Mouse (Mus musculus) lung, embryonic 16.5 days (tissue): Measurements from ENCODE around the gene Hacd2. TPM values are rescaled to one million over a fixed set of nuclear protein-coding genes. Genes with fewer than 3 reads are reported as not detected.

Experiments
- ATAC-seq: fragments of 200-750 bp; cut with Nextera tagmentation; 2 replicates; pipeline ENCODE4 v1.8.0; 2017; ENCODE audit warnings: low read depth, mild to moderate bottlenecking, moderate library complexity
- H3K27ac ChIP-seq: fragments of 300-500 bp; sonication (generic); 2 replicates; pipeline ENCODE4 v1.5.1; 2014; ENCODE audit warnings: mild to moderate bottlenecking, control low read depth, low read length
- H3K27me3 ChIP-seq: fragments of 300-500 bp; sonication (generic); 2 replicates; pipeline ENCODE4 v1.6.1; 2014; ENCODE audit warnings: low read depth, low read length, mixed read lengths; ENCODE audit not compliant: control insufficient read depth, insufficient read depth
- H3K36me3 ChIP-seq: fragments of 300-500 bp; sonication (generic); 2 replicates; pipeline ENCODE4 v1.6.1; 2014; ENCODE audit warnings: low read length; ENCODE audit not compliant: control insufficient read depth, insufficient read depth
- H3K4me1 ChIP-seq: fragments of 300-500 bp; sonication (generic); replicated peaks from 2 replicates; pipeline ENCODE4 v1.6.1; 2014; ENCODE audit warnings: low read length, mixed read lengths; ENCODE audit not compliant: control insufficient read depth, insufficient read depth
- H3K4me2 ChIP-seq: fragments of 300-500 bp; sonication (generic); 2 replicates; pipeline ENCODE4 v1.6.1; 2014; ENCODE audit warnings: low read depth, low read length, control low read depth
- H3K4me3 ChIP-seq: fragments of 300-500 bp; sonication (generic); 2 replicates; pipeline ENCODE4 v1.5.1; 2014; ENCODE audit warnings: mild to moderate bottlenecking, low read length, control low read depth
- H3K9ac ChIP-seq: fragments of 300-500 bp; sonication (generic); 2 replicates; pipeline ENCODE4 v1.6.1; 2014; ENCODE audit warnings: low read length, control low read depth
- H3K9me3 ChIP-seq: fragments of 300-500 bp; sonication (generic); 2 replicates; pipeline ENCODE4 v1.6.1; 2016; ENCODE audit warnings: low read length; ENCODE audit not compliant: control insufficient read depth
- WGBS: fragments of 180-500 bp; shearing (Covaris S2); extraction: QIAGEN DNeasy Blood & Tissue Kit; methylation state at CpG from one replicate; pipeline ENCODE4 v1.1.7; 2014; 5-methylcytosine and 5-hydroxymethylcytosine counted together
- polyA plus RNA-seq: library from polyadenylated mRNA; unstranded; fragments of >200 nt; fragmentation: Nextera tagmentation; extraction: Ambion mirVana; gene quantifications from 2 replicates; pipeline ENCODE4 v1.2.1, GENCODE M21; 2015

Gene Hacd2
- polyA plus RNA-seq, result 78.2 and 92.9 TPM in 2 replicates

- peak within 1 kb of the TSS; percentile 92 for H3K9ac ChIP-seq
- WGBS, result under 1% methylated on average over 76 of the region's 97 CpGs
- peak; percentile 100 for ATAC-seq
Observed at GRCm38 (mm10) chr16:35022242-35023137, at the start of gene Hacd2. TSS of gene Hacd2 (plus strand) at chr16:35022428.

GRCm38 (mm10) chr16:34972471-34972870 is 49.8 kb upstream of the Hacd2 start:
- H3K27ac ChIP-seq, result no peak overlapping the region
- H3K4me2 ChIP-seq, result no peak overlapping the region
- no peak overlapping the region for H3K4me3 ChIP-seq
- H3K27me3 ChIP-seq, result no peaks in the 10 kb centered on the region
- ATAC-seq, result no peak
- H3K9me3 ChIP-seq, result no peaks in the 10 kb centered on the region
- H3K9ac ChIP-seq, result no peak overlapping the region
- H3K36me3 ChIP-seq, result peaks cover 33% of the 10 kb centered on the region
- no peaks in the 10 kb centered on the region for H3K4me1 ChIP-seq
- WGBS, result 74% methylated on average over 12 of the region's 12 CpGs

More at GRCm38 (mm10) chr16:35022242-35023137, at the start of gene Hacd2:
- Histone ChIP-seq H3K4me3 (peak within 1 kb of the TSS; percentile 95), H3K36me3 (no peaks in the 10 kb centered on the region), H3K27me3 (peaks cover 12% of the 10 kb centered on the region), H3K4me1 (peaks cover 2% of the 10 kb centered on the region; the same call in 1 of the 2 replicates), H3K9me3 (no peaks in the 10 kb centered on the region), H3K27ac (peak within 1 kb of the TSS; percentile 84), H3K4me2 (peak within 1 kb of the TSS; percentile 81)

GRCm38 (mm10) chr16:34975544-34975943 is 46.7 kb upstream of the Hacd2 start:
- WGBS, result 40% methylated on average over 2 of the region's 2 CpGs
- ATAC-seq, result peak; percentile 53; the same call in 1 of the 2 replicates
- Histone ChIP-seq H3K4me2 (no peak overlapping the region), H3K27ac (no peak overlapping the region), H3K36me3 (peaks cover 41% of the 10 kb centered on the region), H3K4me1 (no peaks in the 10 kb centered on the region), H3K4me3 (no peak overlapping the region), H3K9ac (no peak overlapping the region), H3K27me3 (no peaks in the 10 kb centered on the region), H3K9me3 (no peaks in the 10 kb centered on the region)

DNA sequence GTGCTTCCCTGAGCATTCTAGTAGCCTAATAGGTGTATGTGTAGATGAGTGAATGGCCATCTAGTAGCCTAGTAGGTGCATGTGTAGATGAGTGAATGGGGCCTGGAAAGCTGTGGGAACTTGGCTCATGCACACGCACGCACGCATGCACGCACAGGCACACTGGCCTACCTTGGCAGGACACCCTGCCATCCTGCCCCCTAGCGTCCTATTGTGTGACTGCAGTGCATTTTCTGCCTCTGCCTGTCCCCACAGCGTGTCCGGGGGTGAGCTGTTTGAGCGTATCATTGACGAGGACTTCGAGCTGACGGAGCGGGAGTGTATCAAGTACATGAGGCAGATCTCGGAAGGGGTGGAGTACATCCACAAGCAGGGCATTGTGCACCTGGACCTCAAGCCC is 45.6 kb upstream of the Hacd2 start:
- no peak for ATAC-seq
- 72% methylated on average over 13 of the region's 13 CpGs for WGBS
- no peak overlapping the region for H3K4me2 ChIP-seq
- H3K27me3 ChIP-seq, result no peaks in the 10 kb centered on the region
- no peak overlapping the region for H3K27ac ChIP-seq
- H3K36me3 ChIP-seq, result peaks cover 34% of the 10 kb centered on the region
- H3K4me3 ChIP-seq, result no peak overlapping the region
- no peaks in the 10 kb centered on the region for H3K4me1 ChIP-seq
- H3K9ac ChIP-seq, result no peak overlapping the region
- H3K9me3 ChIP-seq, result no peaks in the 10 kb centered on the region

GRCm38 (mm10) chr16:34978018-34978417 is 44.2 kb upstream of the Hacd2 start:
- 82% methylated on average over 7 of the region's 7 CpGs for WGBS
- Histone ChIP-seq H3K9me3 (no peaks in the 10 kb centered on the region), H3K27ac (no peak overlapping the region), H3K4me1 (no peaks in the 10 kb centered on the region; the same call in 1 of the 2 replicates), H3K4me3 (no peak overlapping the region), H3K36me3 (peaks cover 34% of the 10 kb centered on the region), H3K4me2 (no peak overlapping the region), H3K27me3 (no peaks in the 10 kb centered on the region), H3K9ac (no peak overlapping the region)
- no peak for ATAC-seq

- no peak for ATAC-seq
- Histone ChIP-seq H3K9me3 (no peaks in the 10 kb centered on the region), H3K4me1 (no peaks in the 10 kb centered on the region; the same call in 1 of the 2 replicates), H3K27me3 (no peaks in the 10 kb centered on the region), H3K4me2 (no peak overlapping the region), H3K9ac (no peak overlapping the region), H3K27ac (no peak overlapping the region; the same call in 1 of the 2 replicates), H3K36me3 (peaks cover 26% of the 10 kb centered on the region), H3K4me3 (no peak overlapping the region)
- 75% methylated on average over 7 of the region's 7 CpGs for WGBS
Observed at GRCm38 (mm10) chr16:34981009-34981408, 41.2 kb upstream of the Hacd2 start.

DNA sequence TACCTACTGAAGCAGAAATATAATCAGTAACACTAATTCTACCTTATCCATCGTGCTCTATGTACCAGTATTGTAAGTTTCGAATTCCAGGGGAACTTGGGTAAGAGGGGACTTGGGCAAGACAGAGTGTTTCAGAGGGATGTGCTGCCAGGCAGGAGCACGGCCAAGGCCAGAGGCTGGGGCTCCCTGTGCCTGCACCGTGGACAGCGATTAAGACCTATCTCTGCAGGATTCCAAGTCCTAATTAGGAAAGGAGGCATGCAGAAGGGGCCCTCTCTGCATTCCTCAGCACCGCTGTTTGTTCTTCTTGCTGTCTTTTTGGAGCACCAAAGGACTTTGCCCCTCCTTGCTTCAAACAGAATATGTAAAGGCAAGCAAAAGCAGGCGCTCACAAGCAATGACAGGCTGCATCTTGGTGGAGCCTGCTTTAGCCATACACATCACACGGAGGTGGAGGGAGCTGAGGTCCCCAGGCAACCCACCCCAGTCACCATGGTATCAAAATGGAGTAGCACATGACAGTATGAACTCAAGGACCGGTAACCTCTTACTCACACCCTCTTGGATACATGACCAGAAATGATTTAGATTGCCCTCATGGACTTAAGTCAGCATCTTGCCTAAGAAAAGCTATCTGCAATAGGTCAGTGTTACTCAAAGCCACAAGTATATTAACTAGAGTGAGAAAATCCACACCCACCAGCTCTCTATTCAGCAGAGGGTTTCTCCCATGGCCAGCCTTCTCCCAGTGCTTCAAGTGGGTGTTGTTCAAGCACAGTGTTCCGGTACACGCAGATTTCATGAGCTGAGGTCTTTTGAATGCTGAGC is 37.8 kb upstream of the Hacd2 start:
- ATAC-seq, result no peak
- peaks cover 18% of the 10 kb centered on the region for H3K36me3 ChIP-seq
- no peaks in the 10 kb centered on the region; the same call in 1 of the 2 replicates for H3K4me1 ChIP-seq
- H3K27me3 ChIP-seq, result no peaks in the 10 kb centered on the region
- no peak overlapping the region for H3K9ac ChIP-seq
- no peak overlapping the region for H3K4me2 ChIP-seq
- no peak overlapping the region for H3K4me3 ChIP-seq
- no peak overlapping the region for H3K27ac ChIP-seq
- no peaks in the 10 kb centered on the region for H3K9me3 ChIP-seq
- WGBS, result 38% methylated on average over 11 of the region's 11 CpGs

DNA sequence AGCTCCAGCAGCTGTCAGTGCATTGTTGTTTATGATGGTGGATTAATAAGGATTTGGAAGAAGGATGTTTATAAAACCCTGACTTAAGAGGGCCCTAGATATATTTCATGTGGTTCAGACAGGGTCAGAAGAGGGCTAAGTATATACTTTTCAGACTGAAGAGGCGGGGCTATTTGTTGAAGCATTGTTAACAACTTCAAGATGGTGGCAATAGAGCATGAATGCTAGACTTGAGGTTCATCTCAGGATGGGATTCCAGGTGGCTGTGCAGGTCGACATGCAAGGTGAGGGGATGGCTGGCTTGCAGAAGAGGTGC is 37.2 kb upstream of the Hacd2 start:
- Histone ChIP-seq H3K9me3 (no peaks in the 10 kb centered on the region), H3K36me3 (peaks cover 14% of the 10 kb centered on the region), H3K4me1 (no peaks in the 10 kb centered on the region; the same call in 1 of the 2 replicates), H3K4me3 (no peak overlapping the region), H3K4me2 (no peak overlapping the region), H3K27ac (no peak overlapping the region), H3K9ac (no peak overlapping the region), H3K27me3 (no peaks in the 10 kb centered on the region)
- WGBS, result 58% methylated on average over 2 of the region's 2 CpGs
- ATAC-seq, result no peak

- Histone ChIP-seq H3K27me3 (no peaks in the 10 kb centered on the region), H3K27ac (no peak overlapping the region), H3K4me2 (no peak overlapping the region), H3K4me3 (no peak overlapping the region), H3K4me1 (no peaks in the 10 kb centered on the region; the same call in 1 of the 2 replicates), H3K9me3 (no peaks in the 10 kb centered on the region), H3K36me3 (peaks cover 20% of the 10 kb centered on the region), H3K9ac (no peak overlapping the region)
- ATAC-seq, result no peak
- 88% methylated on average over 13 of the region's 13 CpGs for WGBS
Observed at GRCm38 (mm10) chr16:34986211-34986825, 35.9 kb upstream of the Hacd2 start.
